Mouse (Mus musculus) erythroblast, embryonic 14.5 days (primary cell): ENCODE data around the gene Mesd. TPM values are rescaled to one million over a fixed set of nuclear protein-coding genes. Genes with fewer than 3 reads are reported as not detected.

ENCODE experiments used
- H3K27me3 ChIP-seq: 2 replicates; pipeline ENCODE4 v1.6.1; 2012; ENCODE audit warnings: inconsistent platforms; ENCODE audit not compliant: control insufficient read depth
- H3K36me3 ChIP-seq: 2 replicates; pipeline ENCODE4 v1.6.1; 2012; ENCODE audit warnings: mild to moderate bottlenecking, inconsistent platforms; ENCODE audit not compliant: control insufficient read depth
- H3K4me1 ChIP-seq: 2 replicates; pipeline ENCODE4 v1.6.1; 2012; ENCODE audit warnings: inconsistent platforms; ENCODE audit not compliant: control insufficient read depth
- H3K4me3 ChIP-seq: replicated peaks from 2 replicates; pipeline ENCODE3; 2012; ENCODE audit warnings: moderate library complexity, mild to moderate bottlenecking, inconsistent platforms
- H3K9me3 ChIP-seq: 2 replicates; pipeline ENCODE4 v1.6.1; 2012; ENCODE audit warnings: low read length, inconsistent platforms, mixed read lengths; ENCODE audit not compliant: control insufficient read depth
- GATA1 ChIP-seq: IDR thresholded peaks from 2 replicates; pipeline ENCODE4 v1.6.1; 2012; ENCODE audit warnings: low read length, inconsistent platforms, mixed read lengths
- TAL1 ChIP-seq: IDR thresholded peaks from 3 replicates; pipeline ENCODE4 v1.6.1; 2012; ENCODE audit warnings: low read length, inconsistent platforms, mixed read lengths
- polyA plus RNA-seq: library from polyadenylated mRNA; stranded (reverse); fragments of >175 nt; gene quantifications from 2 replicates; pipeline ENCODE4 v1.2.3, GENCODE M21; 2012

The Mesd gene
- polyA plus RNA-seq, 1 experiment = 0.54 TPM

DNA sequence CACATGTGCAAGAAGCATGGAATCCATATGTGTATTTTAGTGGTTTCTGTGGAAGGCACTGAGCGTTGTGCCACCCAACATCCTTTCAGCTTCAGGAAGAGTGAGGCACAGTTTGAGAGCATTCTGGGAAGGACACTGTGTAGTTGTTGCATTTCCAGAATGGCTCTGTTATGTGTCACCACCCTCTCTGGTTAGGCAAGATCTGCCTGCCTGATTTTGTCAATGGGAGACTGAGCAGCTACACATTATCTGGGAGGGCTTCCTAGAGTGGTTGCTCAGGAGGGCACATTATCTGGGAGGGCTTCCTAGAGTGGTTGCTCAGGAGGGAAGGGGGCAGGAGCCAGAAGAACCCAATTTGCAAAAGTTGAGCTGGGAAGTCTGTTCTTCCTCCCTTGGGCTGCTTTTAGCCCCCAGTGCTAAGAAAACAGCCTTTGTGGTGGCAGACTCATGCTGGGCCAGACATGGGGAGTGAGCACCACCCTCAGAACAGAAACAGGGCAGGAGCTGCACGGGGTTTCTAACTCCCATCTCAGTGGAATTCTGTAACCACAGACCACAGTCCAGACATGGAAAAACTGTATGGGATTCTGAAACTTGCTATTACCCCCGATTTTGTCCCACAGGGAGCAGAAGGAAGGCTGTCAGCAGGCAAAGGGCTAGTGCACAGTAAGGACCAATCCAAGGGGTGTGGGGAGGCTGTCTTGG, 54.9 kb downstream of the Mesd start:
- no peak for TF ChIP-seq GATA1
- TF ChIP-seq TAL1 = no peak
- Histone ChIP-seq H3K36me3 (no peaks in the 10 kb centered on the region), H3K4me3 (no peak overlapping the region), H3K27me3 (no peaks in the 10 kb centered on the region), H3K9me3 (no peaks in the 10 kb centered on the region), H3K4me1 (no peaks in the 10 kb centered on the region)

- Histone ChIP-seq H3K27me3 (no peaks in the 10 kb centered on the region), H3K4me3 (no peak overlapping the region), H3K36me3 (no peaks in the 10 kb centered on the region), H3K9me3 (no peaks in the 10 kb centered on the region), H3K4me1 (no peaks in the 10 kb centered on the region)
- TF ChIP-seq TAL1 (no peak), GATA1 (no peak)
These were observed 55.9 kb downstream of the Mesd start for GRCm38 (mm10) chr7:83940136-83940535.

- TF ChIP-seq GATA1 = no peak
- TF ChIP-seq TAL1 = no peak
- Histone ChIP-seq H3K27me3 (no peaks in the 10 kb centered on the region), H3K4me3 (no peak overlapping the region), H3K36me3 (no peaks in the 10 kb centered on the region), H3K9me3 (no peaks in the 10 kb centered on the region), H3K4me1 (no peaks in the 10 kb centered on the region)
These were observed 57.4 kb downstream of the Mesd start for GRCm38 (mm10) chr7:83941701-83942101.

DNA sequence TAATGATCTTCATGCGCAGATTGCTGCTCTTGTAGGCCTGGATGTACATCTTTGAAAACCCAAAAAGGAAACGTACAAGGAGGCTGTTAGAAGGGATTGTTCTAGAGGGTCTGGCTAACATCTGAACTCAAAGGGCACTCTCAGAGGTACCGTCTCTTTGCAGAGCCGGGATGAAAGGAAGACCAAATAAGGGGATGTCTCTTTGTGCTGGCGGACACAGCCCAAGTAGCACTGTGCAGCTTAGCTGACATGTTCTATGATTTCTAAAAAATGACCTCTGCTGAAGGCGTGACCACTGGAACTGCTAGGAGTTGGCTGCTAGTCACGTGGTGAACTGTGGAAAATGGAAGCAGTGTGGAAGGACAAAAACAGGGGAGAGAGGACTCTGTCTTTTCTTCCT, 64.5 kb downstream of the Mesd start:
- TF ChIP-seq GATA1 = no peak
- TF ChIP-seq TAL1 = no peak
- no peak overlapping the region for H3K4me3 ChIP-seq
- no peaks in the 10 kb centered on the region for H3K4me1 ChIP-seq
- H3K36me3 ChIP-seq = no peaks in the 10 kb centered on the region
- H3K9me3 ChIP-seq = no peaks in the 10 kb centered on the region
- H3K27me3 ChIP-seq = no peaks in the 10 kb centered on the region

GRCm38 (mm10) chr7:83949662-83950061, 65.4 kb downstream of the Mesd start:
- Histone ChIP-seq H3K4me3 (no peak overlapping the region), H3K4me1 (no peaks in the 10 kb centered on the region), H3K36me3 (no peaks in the 10 kb centered on the region), H3K27me3 (no peaks in the 10 kb centered on the region), H3K9me3 (no peaks in the 10 kb centered on the region)
- TF ChIP-seq GATA1 (no peak), TAL1 (no peak)

Other genes starting within 250 kb of the Mesd start
- gene Il16, start 138.7 kb upstream of the Mesd start, polyA plus RNA-seq = 0.01 and 0.03 TPM in 2 replicates
- gene Cfap161, start 89.6 kb upstream of the Mesd start, polyA plus RNA-seq = not detected in 2 replicates
- 14.7 and 14.8 TPM in 2 replicates for gene Tlnrd1, start 161 bp upstream of the Mesd start, polyA plus RNA-seq
- 0.01 TPM in 1 of 2 replicates, not detected in the other for gene Cemip, start 202.0 kb downstream of the Mesd start, polyA plus RNA-seq